Mouse (Mus musculus) urinary bladder, adult 18-20 months (tissue): ENCODE results near the gene Itpkc.

Source experiments
- DNase-seq, 2 experiments: peaks; one replicate each; pipeline ENCODE4 v3.0.0; 2022; ENCODE audit warnings: low spot score in 2 of 2, mixed read lengths in 2 of 2

Gene Itpkc

DNA sequence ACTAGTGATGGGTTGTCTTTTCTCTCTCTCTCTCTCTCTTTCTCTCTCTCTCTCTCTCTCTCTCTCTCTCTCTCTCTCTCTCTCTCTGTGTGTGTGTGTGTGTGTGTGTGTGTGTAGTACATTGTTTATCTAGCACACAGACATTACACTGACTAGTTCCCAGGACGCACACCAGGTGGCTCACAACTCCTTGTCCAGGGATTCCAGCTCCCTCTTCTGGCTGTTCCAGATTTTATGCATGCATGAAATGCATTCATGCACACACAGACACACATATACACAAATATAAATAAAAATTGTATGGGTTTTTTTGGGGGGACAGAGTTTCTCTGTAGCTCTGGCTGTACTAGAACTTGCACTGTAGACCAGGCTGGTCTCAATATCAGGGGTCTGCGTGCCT, 9.1 kb upstream of the Itpkc start:
- DNase-seq, result no peak

DNA sequence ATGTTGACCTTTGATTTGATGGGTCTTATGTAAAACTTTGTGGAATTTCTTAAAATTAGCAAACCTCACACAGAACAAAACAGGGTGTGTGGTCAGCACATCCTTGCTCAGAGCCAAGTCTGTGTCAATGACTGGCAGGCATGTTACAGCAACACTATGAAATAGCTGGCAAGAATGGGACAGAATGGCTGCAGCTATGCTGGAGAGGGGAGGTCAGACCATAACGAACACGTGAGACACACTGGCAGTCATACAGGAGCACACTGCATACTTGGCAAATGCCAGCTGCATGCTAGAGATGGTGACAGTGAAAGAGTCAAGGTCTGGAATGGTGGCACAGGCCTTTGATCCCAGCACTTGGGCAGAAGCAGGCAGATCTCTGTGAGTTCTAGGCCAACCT, 7.3 kb upstream of the Itpkc start:
- no peak for DNase-seq

DNA sequence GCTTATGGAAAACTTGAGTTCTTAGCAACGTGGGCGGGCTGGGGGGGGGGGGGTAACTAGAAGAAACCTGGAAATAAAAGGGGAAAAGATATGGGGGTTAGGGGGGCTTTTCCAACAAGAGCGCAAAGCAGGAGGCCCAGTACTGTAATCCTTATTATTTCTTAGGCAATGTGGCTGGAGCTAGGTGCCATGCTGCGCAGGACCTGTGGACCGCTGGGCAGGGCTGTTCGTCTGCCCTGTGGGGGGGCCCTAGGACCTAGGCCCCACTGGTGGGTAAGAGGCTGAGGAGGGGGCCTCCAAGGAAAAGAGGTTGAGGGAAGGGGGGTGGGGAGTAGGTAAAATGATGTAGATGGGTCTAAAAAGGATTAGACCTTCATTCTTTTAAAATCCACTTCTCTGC, 4.8 kb upstream of the Itpkc start:
- no peak for DNase-seq

DNA sequence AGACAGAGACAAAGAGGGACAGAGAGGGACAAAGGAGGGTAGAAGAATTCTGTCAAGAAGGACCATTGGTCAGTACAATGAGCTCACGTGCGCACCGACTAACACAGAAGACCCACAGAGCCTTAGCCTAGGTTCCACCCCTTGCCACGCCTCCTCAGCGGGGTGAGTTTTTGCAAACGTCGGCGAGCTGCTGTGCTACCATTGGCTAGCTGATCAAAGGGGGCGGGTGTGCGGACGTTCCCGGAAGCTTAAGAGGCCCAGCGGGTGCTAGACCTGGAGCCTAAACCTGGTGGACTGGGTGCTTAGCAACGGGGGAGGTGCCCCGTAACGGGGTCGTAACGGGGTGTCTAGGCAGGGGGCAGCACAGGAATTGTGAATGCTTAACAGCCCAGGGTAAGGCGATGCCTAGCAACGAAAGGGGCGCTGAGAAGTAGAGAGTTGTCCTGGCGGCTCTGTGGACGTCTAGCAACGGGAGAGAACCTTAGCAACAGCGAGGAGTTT, 4.4 kb upstream of the Itpkc start, which contains the start of gene Coq8b:
Gene Coq8b (plus strand): TSS at position 243 of the 501 bp plus-strand sequence.
- DNase-seq, result peak; percentile 90 to 92

DNA sequence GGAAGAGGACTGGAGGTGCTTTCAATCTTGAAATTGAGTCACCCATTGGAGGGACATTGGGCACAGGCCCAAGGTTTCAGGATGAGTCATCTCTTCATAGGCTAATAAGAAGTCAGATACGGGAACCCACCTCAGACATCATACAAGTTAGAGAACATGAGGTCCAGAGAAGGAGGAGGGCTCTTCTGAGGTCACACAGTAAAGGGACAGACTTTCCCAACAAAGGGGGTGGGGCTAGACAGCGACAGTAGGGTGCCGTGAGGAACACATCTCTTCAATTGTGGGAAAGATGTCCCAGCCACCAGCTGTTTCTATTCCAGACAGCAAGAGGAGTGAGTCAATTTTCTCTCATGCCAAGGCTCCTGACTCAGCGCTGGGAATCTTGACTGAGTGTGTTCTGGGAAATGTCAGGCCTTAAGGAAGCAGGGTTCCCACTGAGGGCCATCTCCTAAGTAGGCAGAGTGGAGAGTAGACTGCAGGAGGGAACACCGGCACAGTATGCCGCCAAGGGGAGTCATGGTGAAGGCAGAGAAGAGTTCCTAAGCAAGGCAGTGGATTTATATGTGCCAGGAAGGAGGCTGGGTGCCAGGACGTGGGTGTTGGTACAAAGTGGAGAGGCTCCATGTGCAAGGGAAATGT, 3.4 kb upstream of the Itpkc start:
- DNase-seq, result peak; percentile 41 to 58

GRCm38 (mm10) chr7:27230781-27231180, 2.3 kb upstream of the Itpkc start:
- no peak for DNase-seq

DNA sequence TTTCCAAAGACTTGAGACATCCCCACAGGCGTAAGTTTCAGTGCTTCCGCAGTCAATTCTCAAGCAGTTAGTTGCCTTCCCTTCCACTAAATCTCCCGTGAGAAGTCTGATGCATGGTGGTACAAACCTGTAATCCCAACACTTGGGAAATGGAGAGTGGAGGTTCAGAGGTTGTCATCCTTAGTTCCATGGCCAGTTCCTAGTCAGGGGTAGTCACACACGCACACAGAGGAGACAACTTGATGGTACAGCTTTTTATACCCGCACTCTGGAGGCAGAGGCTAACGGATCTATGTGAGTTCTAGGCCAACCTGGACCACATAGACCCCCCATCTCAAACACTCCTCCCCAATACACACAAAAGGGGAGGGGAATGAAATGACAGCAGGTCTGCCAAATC, 404 bp upstream of the Itpkc start:
- no peak for DNase-seq

DNA sequence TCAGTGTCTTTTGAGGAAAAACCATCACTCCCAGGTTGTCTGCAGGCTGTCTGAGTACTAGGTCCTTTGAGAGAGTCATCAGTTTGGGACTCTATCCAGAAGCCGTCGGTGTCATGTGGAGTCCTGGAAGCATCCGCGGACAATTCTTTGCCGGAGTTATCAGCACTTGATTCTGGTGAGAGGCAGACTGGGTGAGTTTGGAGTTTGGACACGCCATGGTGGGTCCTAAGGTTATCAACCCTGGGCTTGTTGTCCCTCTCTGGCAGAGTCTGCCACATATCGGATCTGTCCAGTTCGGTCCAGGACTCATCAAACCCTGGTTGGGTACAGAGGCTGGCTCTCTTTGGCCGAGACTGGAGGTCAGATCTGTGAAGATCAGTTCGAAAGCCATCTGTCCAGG, 785 bp downstream of the Itpkc start:
- no peak for DNase-seq

GRCm38 (mm10) chr7:27227276-27227675, 1.2 kb downstream of the Itpkc start:
- DNase-seq, result no peak

GRCm38 (mm10) chr7:27224877-27225575, 3.4 kb downstream of the Itpkc start:
- DNase-seq, result peak; percentile 47 to 52

DNA sequence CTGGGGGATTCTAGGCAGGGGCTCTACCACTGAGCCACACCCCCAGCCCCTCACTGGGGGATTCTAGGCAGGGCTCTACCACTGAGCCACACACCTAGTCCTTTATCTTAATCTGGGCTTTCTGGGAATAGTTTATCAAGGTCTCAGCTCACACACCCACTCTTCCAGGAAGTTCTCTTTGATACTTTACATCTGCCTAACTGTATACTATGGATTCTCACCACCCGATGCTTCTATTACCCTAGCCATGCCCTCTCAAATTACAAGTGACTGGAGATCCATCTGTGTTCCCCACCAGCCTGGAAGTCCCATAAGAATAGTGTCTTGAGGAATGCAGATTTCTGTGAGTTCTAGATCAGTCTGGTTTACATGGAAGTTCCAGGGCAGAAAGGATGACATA, 5.9 kb downstream of the Itpkc start:
- no peak for DNase-seq

DNA sequence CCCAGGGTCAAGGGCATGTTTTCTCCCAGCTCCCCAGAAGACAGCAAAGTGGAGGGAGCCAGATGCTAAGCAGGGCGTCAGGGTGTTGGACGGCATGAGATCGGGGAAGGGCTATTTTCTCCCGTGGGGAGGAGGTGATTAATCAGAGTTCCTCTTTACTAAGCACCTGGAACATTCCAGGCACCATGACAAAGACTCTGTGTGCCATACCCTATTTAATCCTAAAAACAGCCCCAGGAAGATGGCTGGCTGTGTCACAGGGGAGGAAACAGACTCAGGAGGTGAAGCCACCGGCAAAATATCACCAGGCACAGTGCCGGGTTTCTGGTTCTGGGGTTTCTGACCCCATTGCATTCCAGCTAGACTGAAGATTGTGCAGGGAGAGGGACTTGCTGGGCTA, 6.5 kb downstream of the Itpkc start:
- DNase-seq, result no peak

GRCm38 (mm10) chr7:27219937-27220336, 8.5 kb downstream of the Itpkc start:
- DNase-seq, result no peak

DNA sequence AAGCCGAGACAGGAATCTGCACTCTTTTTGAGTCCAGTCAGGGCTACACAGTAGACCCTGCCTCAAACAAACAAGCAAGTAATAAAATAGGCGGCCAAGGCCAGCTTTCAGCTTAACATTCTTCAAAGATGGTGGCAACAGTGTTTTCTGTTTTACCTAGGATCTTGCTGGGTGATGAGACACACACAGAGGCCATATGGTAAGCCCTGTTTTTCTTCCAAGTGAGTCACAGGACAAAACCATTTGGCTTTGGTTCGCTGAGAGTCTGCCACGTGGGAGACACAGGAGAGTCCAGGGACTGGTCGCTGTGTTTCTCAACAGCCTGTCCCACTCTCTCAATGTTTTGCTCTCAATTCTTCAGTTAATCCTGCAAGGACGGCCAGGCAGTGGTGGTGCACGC, 9.9 kb downstream of the Itpkc start:
- no peak for DNase-seq

GRCm38 (mm10) chr7:27212626-27213025, 15.8 kb downstream of the Itpkc start:
- no peak for DNase-seq

- DNase-seq, result no peak
Observed at GRCm38 (mm10) chr7:27203730-27204449, 24.6 kb downstream of the Itpkc start.

- DNase-seq, result no peak
Observed at GRCm38 (mm10) chr7:27198779-27199178, 29.7 kb downstream of the Itpkc start.

DNA sequence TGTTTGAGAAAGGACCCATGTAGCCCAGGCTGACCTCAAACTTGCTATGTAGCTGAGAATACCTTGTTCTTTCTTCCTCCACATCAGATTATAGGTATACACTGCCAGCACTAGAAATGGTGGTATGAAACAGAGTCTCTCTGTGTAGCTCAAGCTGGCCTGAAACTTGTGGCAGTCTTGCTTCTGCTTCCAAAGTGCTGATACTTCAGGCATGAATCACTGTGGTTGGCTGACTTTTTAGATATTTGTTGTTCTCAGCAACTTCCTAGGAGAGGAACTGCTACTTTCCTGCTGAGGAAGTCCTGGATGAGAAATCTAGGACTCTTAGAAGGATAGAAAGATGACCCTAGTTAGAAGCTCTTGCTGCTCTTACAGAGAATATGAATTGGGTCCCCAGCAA, 30.1 kb downstream of the Itpkc start:
- DNase-seq, result no peak

GRCm38 (mm10) chr7:27197634-27198033, 30.8 kb downstream of the Itpkc start:
- DNase-seq, result no peak

- DNase-seq, result no peak
Observed at GRCm38 (mm10) chr7:27197136-27197535, 31.3 kb downstream of the Itpkc start.

- peak; percentile 79 to 97 for DNase-seq
Observed at GRCm38 (mm10) chr7:27195681-27196611, 32.5 kb downstream of the Itpkc start, which contains the start of the genes BC024978 and Snrpa. Gene BC024978, plus strand, starts transcription at chr7:27195781. Gene Snrpa, minus strand, starts transcription at chr7:27196271.
